Mouse (Mus musculus) embryo, embryonic 10 days (tissue): ENCODE measurements around the gene Hspg2.
"Not testable (repeated sequence)": the region's sequence is repeated elsewhere in the genome, so short reads cannot be mapped to it uniquely, and the experiment has no call there.

Experiments used
- DNase-seq: peaks from one replicate; pipeline ENCODE4 v3.0.0-alpha.2; 2015; ENCODE audit warnings: low spot score

The Hspg2 gene

DNA sequence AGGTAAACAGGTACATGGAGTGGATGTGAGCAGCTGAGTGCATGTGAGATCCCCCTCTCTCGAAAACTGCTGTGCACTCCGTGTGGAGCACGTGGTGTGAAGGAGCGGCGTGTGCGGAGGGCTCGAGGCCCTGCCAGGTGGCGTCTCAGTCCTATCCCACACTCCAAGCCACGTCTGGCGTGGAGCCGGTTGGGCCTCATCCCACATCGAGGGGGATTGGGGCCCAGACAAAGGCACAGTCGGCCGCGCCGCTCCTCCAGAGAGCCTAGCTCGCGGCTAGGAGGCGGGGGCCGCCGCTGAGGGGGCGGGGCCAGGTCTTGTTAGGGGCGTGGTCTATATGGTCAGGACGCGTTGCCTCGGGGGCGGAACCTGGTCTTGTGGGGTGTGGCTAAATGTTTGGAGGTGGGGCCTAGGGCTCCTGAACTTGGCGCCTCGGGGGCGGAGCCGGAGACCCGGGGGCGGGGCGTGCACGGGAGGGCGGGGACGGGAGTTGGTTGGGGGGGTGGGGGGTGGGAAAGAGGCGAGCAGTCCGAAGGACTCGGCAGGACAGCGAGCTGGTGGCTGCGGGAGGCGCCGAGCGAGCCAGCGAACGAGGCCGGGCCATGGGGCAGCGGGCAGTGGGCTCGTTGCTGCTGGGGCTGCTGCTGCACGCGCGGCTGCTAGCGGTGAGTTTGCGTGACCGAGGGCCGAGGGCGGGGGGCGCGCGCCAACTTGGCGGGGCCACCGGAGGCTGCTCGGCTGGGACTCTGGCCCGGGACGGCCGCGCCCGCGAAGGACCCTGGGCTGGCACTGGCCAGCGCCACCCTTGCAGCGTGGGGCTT is at the start of gene Hspg2:
Gene Hspg2 (plus strand): TSS at position 510 of the 821 bp plus-strand sequence.
- DNase-seq, result peak; percentile 98

GRCm38 (mm10) chr4:137430502-137430901 is 38.1 kb upstream of the Hspg2 start, which contains the start of gene Cela3b:
TSS of gene Cela3b (minus strand) at chr4:137430540.
- no peak for DNase-seq

GRCm38 (mm10) chr4:137432700-137433550 is 35.6 kb upstream of the Hspg2 start:
- DNase-seq, result not testable (repeated sequence)

- no peak for DNase-seq
Measured at GRCm38 (mm10) chr4:137436979-137437669, 31.4 kb upstream of the Hspg2 start.

GRCm38 (mm10) chr4:137438842-137439241 is 29.7 kb upstream of the Hspg2 start:
- DNase-seq, result no peak

GRCm38 (mm10) chr4:137441332-137441731 is 27.2 kb upstream of the Hspg2 start:
- no peak for DNase-seq

DNA sequence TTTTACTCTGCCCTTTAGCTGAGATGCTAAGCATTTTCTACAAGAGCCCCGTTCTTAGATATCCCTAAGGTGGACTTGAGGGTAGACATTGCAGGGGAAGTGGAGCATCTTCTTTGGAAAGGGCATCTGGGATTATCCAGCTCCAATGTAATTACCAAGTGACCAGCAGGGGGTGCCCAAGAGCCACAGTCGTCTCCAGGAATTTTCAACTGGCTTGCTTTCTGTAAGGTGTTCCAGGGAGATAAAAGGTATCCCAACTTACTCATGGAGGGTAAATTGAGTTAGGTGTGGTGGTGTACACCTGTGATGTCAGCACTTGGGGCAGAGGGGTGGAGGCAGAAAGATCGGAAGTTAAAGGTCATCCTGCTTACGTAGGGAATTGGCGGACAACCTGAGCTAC is 24.9 kb upstream of the Hspg2 start:
- DNase-seq, result peak; percentile 65

GRCm38 (mm10) chr4:137445881-137446280 is 22.7 kb upstream of the Hspg2 start:
- no peak for DNase-seq

GRCm38 (mm10) chr4:137447363-137448196 is 21.0 kb upstream of the Hspg2 start:
- no peak for DNase-seq

- no peak for DNase-seq
Measured at GRCm38 (mm10) chr4:137448197-137448596, 20.4 kb upstream of the Hspg2 start.

- DNase-seq, result no peak
Measured at GRCm38 (mm10) chr4:137448641-137449040, 19.9 kb upstream of the Hspg2 start.

DNA sequence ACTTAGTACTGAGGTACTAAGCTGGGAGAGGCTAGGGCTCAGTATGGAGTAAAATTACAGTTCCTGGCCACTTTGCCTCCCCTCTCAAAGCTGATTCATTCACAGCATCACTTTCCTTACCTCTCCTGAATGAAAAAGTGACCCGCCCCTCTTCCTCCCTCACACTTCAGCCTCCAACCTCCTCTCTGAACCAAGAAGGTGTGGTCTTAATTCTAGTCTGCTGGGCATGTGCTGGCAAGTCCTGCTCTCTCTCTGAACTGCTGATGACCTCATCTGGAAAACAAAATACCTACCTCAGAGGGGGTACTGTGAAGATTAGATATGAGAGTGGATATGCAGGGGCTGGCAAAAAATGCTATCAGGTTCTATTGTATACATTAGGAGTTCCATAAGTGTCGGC is 19.4 kb upstream of the Hspg2 start:
- DNase-seq, result no peak

- DNase-seq, result no peak
Measured at GRCm38 (mm10) chr4:137449715-137450114, 18.9 kb upstream of the Hspg2 start.

DNA sequence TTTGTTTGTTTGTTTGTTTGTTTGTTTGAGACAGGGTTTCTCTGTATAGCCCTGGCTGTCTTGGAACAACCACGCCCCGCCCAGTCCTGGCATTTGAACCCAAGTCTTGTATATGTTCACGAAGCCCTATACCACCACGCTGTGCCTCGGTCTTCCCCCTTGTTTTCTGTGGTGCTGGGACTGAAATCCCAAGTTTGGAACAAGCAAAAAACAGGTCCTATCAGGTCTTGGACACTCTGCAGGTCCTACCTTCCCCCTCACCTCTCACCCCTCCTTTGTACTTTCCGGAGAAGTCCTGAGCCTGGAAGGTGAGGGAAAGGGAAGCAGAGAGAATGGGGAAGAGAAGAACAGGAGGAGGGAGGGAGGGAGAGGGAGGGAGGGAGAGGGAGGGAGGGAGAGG is 16.4 kb upstream of the Hspg2 start:
- DNase-seq, result no peak

GRCm38 (mm10) chr4:137453234-137453767 is 15.3 kb upstream of the Hspg2 start, which contains the start of gene 1700013G24Rik:
TSS of gene 1700013G24Rik (plus strand) at chr4:137453284.
- no peak for DNase-seq

DNA sequence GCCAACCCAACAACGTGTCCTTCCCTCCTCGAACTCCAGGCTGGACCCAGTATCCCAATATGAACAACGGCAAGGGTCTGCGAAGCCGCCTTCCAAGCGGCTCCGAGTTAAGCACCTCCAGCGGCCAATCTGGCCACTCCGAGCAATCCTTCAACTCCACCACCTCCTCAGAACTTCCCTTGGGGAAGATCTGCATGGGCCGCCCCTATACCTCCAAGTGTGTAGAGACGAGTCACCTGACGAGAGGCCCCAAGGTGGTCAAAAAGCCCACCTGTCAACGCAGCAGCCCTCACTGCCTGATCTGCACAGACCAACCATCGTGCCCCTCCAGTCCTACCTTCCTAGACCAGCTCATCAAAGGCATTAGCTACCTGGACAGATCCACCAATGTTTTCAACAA is 14.0 kb upstream of the Hspg2 start:
- DNase-seq, result no peak

DNA sequence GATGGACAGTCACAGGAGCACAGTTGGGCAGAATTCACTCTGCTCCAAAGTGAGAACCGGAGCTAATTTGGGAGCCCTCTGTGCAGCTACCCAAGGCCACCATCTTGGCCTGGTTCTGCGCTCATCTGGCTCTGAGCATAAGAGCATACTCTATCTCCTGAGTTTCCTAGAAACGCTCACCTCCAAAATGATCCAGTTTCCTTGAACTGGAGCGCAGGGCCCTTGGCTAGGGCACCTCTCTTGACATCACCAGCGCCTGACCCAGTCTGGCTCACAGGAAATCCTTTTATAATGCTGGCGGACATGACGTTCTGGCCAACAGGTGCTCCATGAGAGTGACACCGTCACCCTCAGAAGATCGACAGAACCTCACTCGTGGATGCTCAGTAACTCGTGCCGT is 12.0 kb upstream of the Hspg2 start:
- no peak for DNase-seq

DNA sequence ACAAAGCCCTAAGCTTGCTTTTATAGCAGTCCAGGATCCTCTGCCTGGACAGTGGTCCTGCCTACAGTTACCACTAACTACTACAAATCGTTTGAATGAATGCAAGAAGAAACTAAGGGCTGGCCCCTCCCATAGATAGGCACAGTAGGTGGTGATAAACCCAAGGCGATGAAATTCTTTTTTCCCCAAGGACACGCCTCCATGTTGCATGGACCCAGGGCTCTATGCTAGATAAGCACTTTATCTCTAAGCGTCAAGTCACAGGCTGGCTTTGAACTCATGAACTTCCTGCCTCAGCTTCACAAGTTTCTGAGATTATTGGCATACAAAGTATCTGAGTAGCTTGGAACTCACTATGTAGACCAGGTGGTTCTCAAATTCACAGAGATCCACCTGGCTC is 11.3 kb upstream of the Hspg2 start:
- no peak for DNase-seq

- DNase-seq, result no peak
Measured at GRCm38 (mm10) chr4:137458310-137458709, 10.3 kb upstream of the Hspg2 start.

GRCm38 (mm10) chr4:137458861-137459260 is 9.7 kb upstream of the Hspg2 start:
- no peak for DNase-seq

GRCm38 (mm10) chr4:137460676-137461075 is 7.9 kb upstream of the Hspg2 start:
- no peak for DNase-seq
